Mouse (Mus musculus) hindbrain, postnatal 0 days (tissue): ENCODE measurements around the gene Bcl2l12. TPM values are rescaled to one million over a fixed set of nuclear protein-coding genes. Genes with fewer than 3 reads are reported as not detected.
A peak's percentile ranks its signal among the peaks of the same experiment; 100 is the strongest.

ENCODE experiments used
- ATAC-seq: fragments of 200-750 bp; cut with Nextera tagmentation; 2 replicates; pipeline ENCODE4 v1.8.0; 2017; ENCODE audit warnings: mild to moderate bottlenecking, moderate TSS enrichment, moderate library complexity
- DNase-seq: peaks from one replicate; pipeline ENCODE4 v3.0.0-alpha.2; 2015; ENCODE audit warnings: low spot score
- H3K27ac ChIP-seq: fragments of 300-500 bp; sonication (generic); 2 replicates; pipeline ENCODE4 v1.5.1; 2014; ENCODE audit warnings: mild to moderate bottlenecking
- H3K27me3 ChIP-seq: fragments of 300-500 bp; sonication (generic); 2 replicates; pipeline ENCODE4 v1.6.1; 2014; ENCODE audit warnings: low read length, mixed read lengths; ENCODE audit not compliant: insufficient read depth
- H3K36me3 ChIP-seq: fragments of 300-500 bp; sonication (generic); 2 replicates; pipeline ENCODE4 v1.6.1; 2014; ENCODE audit warnings: low read length, mixed read lengths; ENCODE audit not compliant: insufficient read depth
- H3K4me1 ChIP-seq: fragments of 300-500 bp; sonication (generic); 2 replicates; pipeline ENCODE4 v1.6.1; 2014; ENCODE audit warnings: antibody characterized with exemption, low read length, mixed read lengths; ENCODE audit not compliant: insufficient read depth
- H3K4me2 ChIP-seq: fragments of 300-500 bp; sonication (generic); 2 replicates; pipeline ENCODE4 v1.6.1; 2014; ENCODE audit warnings: low read depth, mild to moderate bottlenecking, low read length, moderate library complexity, mixed read lengths
- H3K4me3 ChIP-seq: fragments of 300-500 bp; sonication (generic); 2 replicates; pipeline ENCODE4 v1.5.1; 2014; ENCODE audit warnings: low read length
- H3K9ac ChIP-seq: fragments of 300-500 bp; sonication (generic); replicated peaks from 2 replicates; pipeline ENCODE4 v1.6.1; 2014; ENCODE audit warnings: mild to moderate bottlenecking, low read length, moderate library complexity, mixed read lengths
- H3K9me3 ChIP-seq: fragments of 300-500 bp; sonication (generic); 2 replicates; pipeline ENCODE4 v1.6.1; 2016; ENCODE audit warnings: low read length, mixed read lengths
- CTCF ChIP-seq: IDR thresholded peaks from 2 replicates; pipeline ENCODE4 v1.5.1; 2016; ENCODE audit warnings: antibody characterized with exemption, control low read depth, low read depth
- WGBS: fragments of 180-500 bp; shearing (Covaris S2); extraction: QIAGEN DNeasy Blood & Tissue Kit; methylation state at CpG from one replicate; pipeline ENCODE4 v1.1.7; 2014; 5-methylcytosine and 5-hydroxymethylcytosine counted together
- polyA plus RNA-seq: library from polyadenylated mRNA; unstranded; fragments of >200 nt; fragmentation: Nextera tagmentation; extraction: Ambion mirVana; gene quantifications from 2 replicates; pipeline ENCODE4 v1.2.1, GENCODE M21; 2015
- total RNA-seq: library from RNA; depleted of rRNA; stranded (reverse); fragments of >200 nt; gene quantifications from 2 replicates; pipeline ENCODE4 v1.2.3, GENCODE M21; 2014

Gene Bcl2l12
- total and polyA plus RNA-seq, 2 experiments from 2014 or later = 13.0 to 15.0 TPM

GRCm38 (mm10) chr7:44955628-44956027, 42.9 kb downstream of the Bcl2l12 start:
- Histone ChIP-seq H3K4me1 (0 out of 2 replicates have a peak, but pooled peaks cover 6% of the 10 kb centered on the region), H3K4me3 (no peak overlapping the region), H3K9me3 (no peaks in the 10 kb centered on the region), H3K4me2 (no peak overlapping the region), H3K27ac (no peak overlapping the region), H3K9ac (no peak overlapping the region), H3K27me3 (peaks cover 6% of the 10 kb centered on the region), H3K36me3 (no peaks in the 10 kb centered on the region; the same call in 1 of the 2 replicates)
- 59% methylated on average over 5 of the region's 5 CpGs for WGBS
- no peak for ATAC-seq
- peak; percentile 59 for DNase-seq
- peak; percentile 64 for TF ChIP-seq CTCF

GRCm38 (mm10) chr7:44954091-44954885, 44.2 kb downstream of the Bcl2l12 start:
- no peak for TF ChIP-seq CTCF
- WGBS = 72% methylated on average over 12 of the region's 12 CpGs
- 0 out of 2 replicates have a peak, but pooled peaks cover 6% of the 10 kb centered on the region for H3K4me1 ChIP-seq
- H3K36me3 ChIP-seq = no peaks in the 10 kb centered on the region; the same call in 1 of the 2 replicates
- DNase-seq (no peak), ATAC-seq (no peak)
- H3K4me2 ChIP-seq = no peak overlapping the region
- H3K27me3 ChIP-seq = peaks cover 6% of the 10 kb centered on the region
- H3K9me3 ChIP-seq = no peaks in the 10 kb centered on the region
- H3K4me3 ChIP-seq = no peak overlapping the region
- H3K9ac ChIP-seq = no peak overlapping the region
- H3K27ac ChIP-seq = 0 out of 2 replicates have a peak overlapping the region, but pooled peaks have one; percentile 2

- Histone ChIP-seq H3K4me3 (no peak overlapping the region), H3K36me3 (no peaks in the 10 kb centered on the region; the same call in 1 of the 2 replicates), H3K27me3 (peaks cover 6% of the 10 kb centered on the region), H3K4me1 (0 out of 2 replicates have a peak, but pooled peaks cover 6% of the 10 kb centered on the region), H3K4me2 (no peak overlapping the region), H3K9ac (no peak overlapping the region), H3K9me3 (no peaks in the 10 kb centered on the region), H3K27ac (0 out of 2 replicates have a peak overlapping the region, but pooled peaks have one; percentile 2)
- no peak for TF ChIP-seq CTCF
- no peak for ATAC-seq
- WGBS = 49% methylated on average over 14 of the region's 14 CpGs
- DNase-seq = no peak
These were observed 45.0 kb downstream of the Bcl2l12 start for GRCm38 (mm10) chr7:44953561-44953960.

- no peaks in the 10 kb centered on the region for H3K9me3 ChIP-seq
These were observed 45.8 kb downstream of the Bcl2l12 start for GRCm38 (mm10) chr7:44952611-44953306.

GRCm38 (mm10) chr7:44951960-44952359, 46.6 kb downstream of the Bcl2l12 start:
- DNase-seq (peak; percentile 28), ATAC-seq (peak; percentile 10; the same call in 1 of the 2 replicates)
- 3% methylated on average over 10 of the region's 10 CpGs for WGBS
- Histone ChIP-seq H3K27me3 (peaks cover 6% of the 10 kb centered on the region), H3K9me3 (no peaks in the 10 kb centered on the region), H3K4me1 (0 out of 2 replicates have a peak, but pooled peaks cover 6% of the 10 kb centered on the region), H3K27ac (peak overlapping the region; percentile 9; the same call in 1 of the 2 replicates), H3K36me3 (no peaks in the 10 kb centered on the region), H3K4me2 (peak overlapping the region; percentile 93), H3K9ac (no peak overlapping the region; the same call in 1 of the 2 replicates), H3K4me3 (peak overlapping the region; percentile 46)
- TF ChIP-seq CTCF = no peak

More at GRCm38 (mm10) chr7:44952611-44953306, 45.8 kb downstream of the Bcl2l12 start:
- ATAC-seq (peak; percentile 88), DNase-seq (peak; percentile 91)
- Histone ChIP-seq H3K4me3 (peak overlapping the region; percentile 46), H3K4me1 (0 out of 2 replicates have a peak, but pooled peaks cover 6% of the 10 kb centered on the region), H3K27me3 (peaks cover 6% of the 10 kb centered on the region), H3K36me3 (no peaks in the 10 kb centered on the region), H3K27ac (peak overlapping the region; percentile 9; the same call in 1 of the 2 replicates), H3K9ac (peak overlapping the region; percentile 51), H3K4me2 (peak overlapping the region; percentile 93)
- 8% methylated on average over 24 of the region's 24 CpGs for WGBS
- TF ChIP-seq CTCF = no peak

GRCm38 (mm10) chr7:44949922-44950321, 48.6 kb downstream of the Bcl2l12 start:
- 74% methylated on average over 6 of the region's 6 CpGs for whole genome bisulfite sequencing
- no peak for ATAC-seq
- peaks cover 6% of the 10 kb centered on the region for H3K27me3 ChIP-seq

More at GRCm38 (mm10) chr7:44949922-44950321, 48.6 kb downstream of the Bcl2l12 start:
- no peak overlapping the region for H3K9ac ChIP-seq
- no peak for TF ChIP-seq CTCF
- no peaks in the 10 kb centered on the region for H3K9me3 ChIP-seq
- H3K36me3 ChIP-seq = no peaks in the 10 kb centered on the region
- H3K4me1 ChIP-seq = 0 out of 2 replicates have a peak, but pooled peaks cover 6% of the 10 kb centered on the region
- H3K4me2 ChIP-seq = no peak overlapping the region
- H3K27ac ChIP-seq = no peak overlapping the region
- no peak for DNase-seq
- H3K4me3 ChIP-seq = no peak overlapping the region
